Mouse (Mus musculus): ENCODE measurements around the gene Eif2d.
"Not testable (repeated sequence)": the region's sequence is repeated elsewhere in the genome, so short reads cannot be mapped to it uniquely, and the experiment has no call there.

Eif2d gene

DNA sequence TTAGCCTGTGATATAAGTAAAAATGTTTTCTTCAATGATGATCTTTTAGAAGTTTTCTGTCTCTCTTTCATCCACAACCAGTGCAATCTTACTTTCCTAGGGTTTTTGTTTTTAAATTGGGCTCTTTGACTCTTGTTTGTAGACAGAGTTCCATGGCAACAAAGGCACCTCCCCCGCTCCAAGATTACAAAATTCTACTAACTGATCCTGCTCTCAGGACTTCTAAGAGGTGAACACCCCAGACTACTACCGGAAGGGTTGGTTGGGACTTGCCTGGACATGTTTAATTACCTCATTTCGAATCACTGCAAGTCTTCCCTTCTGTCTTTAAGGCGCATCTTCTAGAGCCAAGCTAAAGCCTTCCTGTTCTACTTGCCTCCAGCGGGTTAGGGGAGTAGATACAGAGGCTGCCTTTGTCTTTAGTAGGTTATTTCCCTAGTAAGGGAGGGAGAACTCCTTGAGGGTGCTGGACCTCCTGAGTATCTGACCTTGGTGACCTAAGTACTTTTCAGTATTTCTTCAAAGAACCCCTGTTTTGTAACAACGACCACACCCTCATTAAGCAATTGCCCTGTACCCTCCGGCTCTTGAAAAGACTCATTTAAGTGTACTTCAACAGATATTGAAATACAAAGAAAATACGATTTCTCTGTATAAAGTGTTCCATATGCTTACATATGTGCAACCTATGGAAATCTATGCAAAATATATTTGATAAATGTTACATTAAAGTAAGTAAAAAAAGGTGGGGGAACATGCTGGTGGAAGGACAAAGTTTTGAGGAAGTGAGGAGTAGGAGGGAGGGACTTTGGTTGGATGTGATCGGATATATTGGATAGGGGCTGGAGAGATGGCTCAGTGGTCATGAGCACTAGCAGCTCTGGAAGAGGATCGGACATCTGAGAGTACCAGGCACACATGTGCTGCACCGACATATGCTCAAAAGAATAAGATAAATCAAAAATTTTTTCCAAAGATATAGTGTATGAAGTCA, 13.6 kb upstream of the Eif2d start:
- no peak for DNase-seq (ENCODE audit: low spot score in 2 of 2)

DNA sequence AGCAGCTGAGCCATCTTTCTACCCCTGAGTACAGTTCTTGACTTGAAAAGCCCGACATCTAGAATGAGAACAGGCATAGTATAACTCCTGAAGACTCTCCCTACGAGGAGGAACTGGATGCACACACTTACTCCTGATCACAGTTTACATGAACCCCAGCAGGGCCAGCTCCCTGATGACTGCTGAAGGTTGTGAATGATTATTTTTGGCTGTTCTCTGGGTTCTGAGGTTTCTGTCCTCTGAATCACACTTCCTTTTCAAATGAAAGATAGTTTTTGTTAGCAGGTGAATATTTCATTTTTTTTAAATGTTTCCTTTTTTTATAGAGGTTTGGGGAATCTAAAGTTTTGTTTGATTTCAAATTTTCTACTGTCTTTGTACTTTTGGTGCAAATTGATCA, 11.5 kb upstream of the Eif2d start:
- no peak for DNase-seq (ENCODE audit: low spot score in 2 of 2)

DNA sequence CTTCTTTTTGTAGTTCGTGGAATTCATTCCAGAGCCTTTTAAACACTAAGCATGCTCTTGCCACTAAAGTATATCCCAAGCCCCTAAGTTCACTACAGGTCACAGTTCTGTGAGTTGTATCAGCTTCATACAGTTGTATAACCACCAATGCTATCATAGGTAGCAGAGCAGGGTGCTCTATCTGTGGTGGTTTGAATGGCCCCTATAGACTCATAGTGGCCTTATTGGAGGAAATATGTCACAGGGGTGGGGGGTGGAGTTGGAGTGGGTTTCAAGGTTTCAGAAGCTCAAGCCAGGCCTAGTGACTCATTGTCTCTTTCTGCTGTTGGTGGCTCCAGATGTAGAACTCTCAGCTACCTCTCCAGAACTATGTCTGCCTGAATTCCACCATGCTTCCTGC, 10.5 kb upstream of the Eif2d start:
- DNase-seq (ENCODE audit: low spot score in 2 of 2), result no peak

DNA sequence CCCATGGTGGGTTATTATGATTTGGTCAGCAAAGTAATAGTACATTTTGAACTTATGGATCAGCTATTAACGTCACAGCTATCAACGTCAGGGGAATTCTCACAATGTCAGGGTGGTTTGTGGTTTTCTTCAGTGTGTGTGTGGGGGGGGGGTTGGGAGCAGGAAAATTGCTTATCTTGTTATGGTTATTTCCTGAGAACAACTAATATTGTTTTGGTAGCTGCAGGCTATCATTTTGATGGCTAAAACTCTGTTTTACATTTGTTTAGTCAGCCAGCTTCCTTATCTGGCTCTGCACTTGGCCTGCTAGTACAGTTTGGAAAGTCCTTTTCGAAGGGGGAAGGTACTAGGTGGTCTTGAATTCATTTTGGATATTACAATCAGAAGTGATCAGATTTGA, 7.8 kb upstream of the Eif2d start:
- not testable (repeated sequence) for DNase-seq (ENCODE audit: low spot score in 2 of 2)

DNA sequence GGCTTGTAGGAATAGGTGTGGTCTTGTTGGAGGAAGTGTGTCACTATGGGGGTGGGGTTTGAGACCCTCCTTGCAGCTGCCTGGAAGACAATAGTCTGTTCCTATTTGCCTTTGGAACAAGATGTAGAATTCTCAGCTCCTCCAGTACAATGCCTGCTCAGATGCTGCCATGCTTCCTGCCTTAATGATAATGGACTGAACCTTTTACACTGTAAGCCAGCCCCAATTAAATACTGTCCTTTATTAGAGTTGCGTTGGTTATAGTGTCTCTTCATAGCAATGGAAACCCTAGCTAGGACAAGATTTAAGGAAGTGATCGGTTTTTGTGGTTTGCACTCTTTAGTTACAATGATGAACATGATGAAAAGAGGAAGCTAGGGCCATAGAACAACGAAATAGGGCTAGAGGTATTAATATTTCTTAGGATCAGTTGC, 6.8 kb upstream of the Eif2d start:
- DNase-seq (ENCODE audit: low spot score in 2 of 2), result no peak

DNA sequence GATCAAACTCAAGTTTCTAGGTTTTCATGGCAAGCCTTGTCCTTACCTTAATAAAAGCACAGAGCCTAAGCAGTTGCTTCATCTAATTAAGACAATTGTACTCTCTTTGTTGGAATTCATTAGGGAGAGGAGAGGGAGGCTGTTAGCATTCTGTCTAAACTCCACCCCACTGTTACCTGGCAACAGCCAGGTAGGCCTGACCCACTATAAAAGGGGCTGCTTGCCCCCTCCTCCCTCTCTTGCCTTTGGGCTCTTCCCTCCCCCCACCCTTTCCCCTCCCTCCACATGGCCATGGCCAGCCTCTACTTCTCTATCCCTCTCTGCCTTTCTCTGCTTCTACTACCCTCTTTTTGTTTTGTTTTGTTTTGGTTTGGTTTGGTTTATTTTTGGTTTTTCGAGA, 3.5 kb upstream of the Eif2d start:
- no peak for DNase-seq (ENCODE audit: low spot score in 2 of 2)

DNA sequence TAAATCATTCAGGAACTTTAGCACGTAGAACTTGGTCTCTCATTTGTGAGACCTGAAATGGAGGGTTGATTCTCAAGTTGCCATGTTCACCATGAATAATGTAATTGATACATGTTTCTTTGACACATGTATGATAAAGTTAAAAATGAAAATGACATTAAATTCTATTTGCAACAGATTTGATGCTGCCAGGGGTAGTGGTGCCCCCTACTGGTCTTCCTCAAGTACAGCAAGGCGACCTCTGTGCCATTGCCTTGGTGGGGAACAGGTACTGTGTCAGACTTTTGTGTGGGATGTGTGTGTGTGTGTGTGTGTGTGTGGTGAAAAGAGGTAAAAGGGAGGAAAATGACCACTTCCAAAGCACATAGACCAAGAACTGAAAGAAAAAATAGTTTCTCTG, 2.5 kb downstream of the Eif2d start:
- DNase-seq (ENCODE audit: low spot score in 2 of 2), result peak in 1 of 2 experiments; percentile 44

DNA sequence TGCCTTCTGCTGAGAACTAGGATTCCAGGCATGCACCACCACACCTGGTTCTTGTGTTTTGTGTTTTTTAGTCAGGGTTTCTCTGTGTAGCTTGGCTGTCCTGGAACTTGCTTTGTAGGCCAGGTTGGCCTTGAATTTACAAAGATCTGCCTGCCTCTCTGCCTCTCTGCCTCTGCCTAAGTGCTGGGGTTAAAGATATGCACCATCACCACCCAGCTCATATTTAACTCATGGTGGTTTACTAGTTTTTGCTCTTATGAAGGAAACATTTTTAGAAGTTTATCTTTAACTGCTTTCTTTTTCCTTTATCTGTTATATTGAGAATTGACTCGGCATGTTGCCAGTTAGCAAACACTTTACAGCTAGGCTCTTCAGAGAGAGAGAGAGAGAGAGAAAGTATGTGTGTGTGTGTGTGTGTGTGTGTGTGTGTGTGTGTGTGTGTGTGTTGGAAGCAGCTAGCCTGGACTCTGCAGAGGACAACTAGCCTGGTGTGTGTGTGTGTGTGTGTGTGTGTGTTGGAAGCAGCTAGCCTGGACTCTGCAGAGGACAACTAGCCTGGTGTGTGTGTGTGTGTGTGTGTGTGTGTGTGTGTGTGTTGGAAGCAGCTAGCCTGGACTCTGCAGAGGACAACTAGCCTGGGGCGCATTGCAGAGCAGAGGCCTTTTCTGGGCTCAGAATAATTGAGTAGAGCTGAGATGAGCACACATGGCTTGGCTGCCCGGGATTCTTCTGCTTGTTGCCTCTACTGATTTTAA, 6.8 kb downstream of the Eif2d start:
- DNase-seq (ENCODE audit: low spot score in 2 of 2), result not testable (repeated sequence)

DNA sequence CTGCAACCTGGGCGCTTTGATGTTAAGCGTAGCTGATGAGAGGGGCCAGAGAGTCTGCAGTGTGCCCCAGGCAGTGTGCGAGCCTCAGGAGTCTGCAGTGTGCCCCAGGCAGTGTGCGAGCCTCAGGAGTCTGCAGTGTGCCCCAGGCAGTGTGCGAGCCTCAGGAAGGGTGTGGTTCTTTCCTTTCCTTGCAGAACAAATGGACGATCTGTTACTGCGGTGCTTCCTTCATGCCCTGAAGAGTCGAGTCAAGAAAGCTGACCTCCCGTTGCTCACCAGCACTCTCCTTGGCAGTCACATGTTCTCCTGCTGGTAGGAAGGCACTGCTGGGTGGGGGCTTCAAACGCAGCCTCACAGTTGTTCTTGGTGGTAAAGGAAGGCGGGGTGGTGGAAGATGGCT, 8.1 kb downstream of the Eif2d start:
- no peak for DNase-seq (ENCODE audit: low spot score in 2 of 2)

DNA sequence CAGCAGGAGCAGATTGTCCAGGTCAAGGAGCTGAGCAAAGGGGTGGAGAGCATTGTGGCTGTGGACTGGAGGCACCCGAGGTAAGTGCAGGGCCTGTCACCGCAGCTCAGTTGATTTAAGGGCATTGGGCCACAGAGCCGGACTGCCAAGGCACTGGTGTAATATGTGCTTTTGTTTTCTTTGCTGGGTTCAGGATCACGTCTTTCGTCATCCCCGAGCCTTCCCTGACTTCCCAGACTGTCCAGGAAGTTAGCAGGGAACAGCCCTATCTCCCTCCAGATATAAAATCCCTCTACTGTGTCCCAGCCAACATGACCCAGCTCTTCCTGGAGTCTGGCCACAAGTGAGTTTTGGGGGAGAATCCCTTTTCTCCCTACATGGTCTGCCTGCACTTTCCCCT, 11.4 kb downstream of the Eif2d start:
- no peak for DNase-seq (ENCODE audit: low spot score in 2 of 2)

DNA sequence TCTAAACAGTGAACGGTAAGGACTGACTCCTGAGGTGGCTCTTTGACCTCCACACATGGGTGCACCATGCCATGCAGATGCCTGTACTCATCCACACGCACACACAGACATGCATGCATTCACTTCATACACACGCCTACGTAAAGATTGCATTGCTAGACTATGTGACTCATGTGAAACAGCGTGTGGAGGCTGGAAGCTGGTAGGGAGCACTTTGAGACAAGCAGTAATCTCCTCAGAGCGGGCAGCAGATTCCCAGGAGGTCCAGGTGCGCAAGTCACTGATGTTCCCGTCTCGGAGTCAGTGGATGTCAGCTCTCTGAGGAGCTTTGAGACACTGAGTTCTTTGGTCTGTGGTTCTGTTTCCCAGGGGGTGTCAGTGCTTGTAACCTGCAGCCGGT, 14.6 kb downstream of the Eif2d start:
- DNase-seq (ENCODE audit: low spot score in 2 of 2), result peak; percentile 46 to 62

DNA sequence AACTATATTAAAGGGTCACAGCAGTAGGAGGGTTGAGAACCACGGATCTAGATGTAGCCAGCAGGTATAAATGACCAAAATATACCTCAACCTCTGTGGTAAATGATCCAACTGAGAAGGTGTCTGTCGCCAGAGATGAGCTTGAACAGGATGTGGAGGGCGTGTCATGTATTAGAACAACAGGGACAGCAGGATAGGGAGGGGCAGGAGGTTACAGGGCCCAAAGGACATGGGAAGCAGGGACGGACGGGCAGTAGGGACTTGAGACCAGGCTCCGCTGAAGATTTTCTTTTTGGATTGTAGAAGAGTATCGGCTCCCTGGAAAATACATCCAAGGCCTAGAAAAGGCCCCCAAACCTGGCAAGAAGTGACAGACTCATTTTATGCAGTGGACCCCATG, 20.0 kb downstream of the Eif2d start:
- DNase-seq (ENCODE audit: low spot score in 2 of 2), result no peak

DNA sequence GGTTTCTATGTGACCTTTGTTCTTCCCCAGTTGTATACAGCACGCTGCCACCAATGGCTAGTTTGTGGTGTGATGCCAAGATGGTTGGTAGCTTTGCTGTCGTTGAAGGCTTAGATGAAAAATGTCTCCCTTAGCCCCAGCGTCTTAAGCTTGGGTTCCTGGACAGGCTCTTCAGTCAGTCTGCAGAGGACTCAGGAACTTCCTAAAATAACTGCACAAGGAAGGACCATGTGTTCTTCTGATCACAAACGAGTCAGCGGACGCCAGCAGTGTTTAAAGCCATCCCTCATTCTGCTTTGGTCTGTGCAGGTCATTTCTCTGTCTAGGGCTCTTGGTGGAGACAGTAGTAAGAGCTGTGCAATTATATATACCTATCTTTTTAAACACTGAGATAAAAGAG, 20.8 kb downstream of the Eif2d start:
- no peak for DNase-seq (ENCODE audit: low spot score in 2 of 2)

DNA sequence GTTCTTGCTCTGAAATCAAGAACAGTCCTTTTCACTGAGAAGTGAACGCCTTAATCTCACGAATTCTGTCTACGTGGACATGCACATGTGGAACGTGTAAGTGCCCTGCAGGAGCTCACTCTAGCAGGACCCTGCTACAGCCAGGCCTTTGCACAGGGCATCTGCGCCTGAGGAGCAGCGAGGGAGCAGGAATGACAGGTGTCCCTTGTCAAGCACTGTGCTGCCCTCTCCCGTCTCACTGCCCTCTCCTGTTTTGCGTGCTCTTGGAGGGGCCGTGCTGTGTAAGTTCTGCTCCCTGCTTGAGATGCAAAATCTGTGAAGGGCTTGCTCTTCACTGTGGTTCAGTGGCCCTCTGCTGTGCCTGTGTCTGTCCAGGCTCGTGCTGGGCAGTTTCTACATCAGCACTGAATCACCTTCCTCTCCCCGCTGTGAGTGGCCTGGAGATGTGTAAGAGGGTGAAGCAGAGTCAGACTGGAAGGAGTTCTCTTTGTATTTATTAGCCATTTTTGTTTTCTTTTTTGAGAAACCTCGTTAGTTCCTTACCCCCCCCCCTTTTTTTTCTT, 21.4 kb downstream of the Eif2d start:
- DNase-seq (ENCODE audit: low spot score in 2 of 2), result no peak

DNA sequence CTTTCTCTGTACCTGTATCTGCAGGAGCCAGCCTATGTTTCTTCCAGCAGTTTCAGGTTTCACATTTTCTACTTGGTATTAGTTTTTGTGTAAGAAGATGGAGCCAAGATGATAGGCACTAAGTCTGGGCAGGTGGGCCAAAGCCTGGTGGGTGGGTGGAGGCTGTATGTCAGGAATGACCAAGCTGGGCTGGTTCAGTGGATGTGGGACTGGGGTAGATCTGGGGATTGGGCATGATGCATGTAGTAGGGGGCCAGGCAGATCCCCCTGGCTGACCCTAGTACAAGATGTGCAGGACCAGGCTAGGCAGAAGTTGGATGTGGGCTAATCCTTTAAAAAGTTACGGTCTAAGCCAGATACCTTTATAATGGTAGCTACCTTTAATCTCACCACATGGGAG, 22.2 kb downstream of the Eif2d start:
- no peak for DNase-seq (ENCODE audit: low spot score in 2 of 2)

DNA sequence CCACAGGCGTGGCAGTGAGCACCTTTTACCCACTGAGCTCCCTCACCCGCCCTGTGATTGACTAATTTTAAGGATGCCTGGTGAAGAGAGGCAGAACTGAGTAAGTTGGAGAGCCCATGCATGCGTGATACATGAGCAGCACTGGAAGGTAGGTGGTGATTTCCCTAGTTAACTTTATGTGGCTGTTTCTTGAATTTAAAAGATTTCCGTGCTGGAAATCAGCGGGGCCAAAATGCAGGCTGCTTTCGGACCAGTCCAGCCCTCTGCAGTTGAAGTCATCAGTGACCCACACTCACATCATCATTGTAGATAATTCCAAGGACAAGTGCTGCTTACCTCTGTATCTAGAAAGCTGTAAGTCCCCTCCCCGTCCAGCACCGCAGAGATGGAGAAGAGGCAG, 22.8 kb downstream of the Eif2d start:
- DNase-seq (ENCODE audit: low spot score in 2 of 2), result no peak

DNA sequence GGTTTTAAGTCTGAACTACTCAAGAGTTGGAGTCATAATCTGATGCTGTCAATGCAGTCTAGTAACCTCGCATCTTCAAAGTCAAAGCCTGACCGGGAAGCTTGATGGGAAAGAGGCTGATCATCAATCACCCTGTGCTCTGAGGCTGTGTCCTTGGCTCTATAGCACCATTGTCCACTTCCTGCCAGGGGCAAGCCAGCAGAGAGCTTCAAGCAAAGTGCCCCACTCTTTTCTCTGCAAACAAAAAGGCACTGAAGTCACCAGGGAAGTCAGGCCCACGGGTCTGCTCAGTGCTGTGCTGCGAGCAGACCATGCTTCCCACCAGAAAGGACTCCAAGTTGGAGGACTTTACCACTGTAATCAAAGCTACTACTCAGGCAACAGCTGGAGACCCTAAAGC, 24.3 kb downstream of the Eif2d start:
- DNase-seq (ENCODE audit: low spot score in 2 of 2), result no peak

DNA sequence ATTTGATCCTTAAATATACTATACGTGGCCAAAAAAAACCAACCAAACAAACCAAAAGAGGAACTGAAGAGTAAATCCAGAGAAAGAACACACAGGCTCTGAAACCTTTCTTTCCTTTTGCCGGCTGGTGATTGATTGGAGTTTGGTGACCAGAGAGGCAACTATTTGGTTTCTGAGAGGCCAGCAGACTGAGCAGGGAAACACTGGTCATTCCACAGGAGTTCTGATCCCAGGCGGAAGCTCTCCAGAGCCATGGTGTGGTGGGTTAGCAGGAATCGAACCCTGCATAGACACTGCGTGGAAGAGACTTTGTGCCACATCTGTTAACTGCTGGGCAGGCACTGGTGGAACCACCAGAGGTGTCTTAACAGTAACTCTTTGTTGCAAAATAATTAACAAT, 25.1 kb downstream of the Eif2d start:
- DNase-seq (ENCODE audit: low spot score in 2 of 2), result no peak

DNA sequence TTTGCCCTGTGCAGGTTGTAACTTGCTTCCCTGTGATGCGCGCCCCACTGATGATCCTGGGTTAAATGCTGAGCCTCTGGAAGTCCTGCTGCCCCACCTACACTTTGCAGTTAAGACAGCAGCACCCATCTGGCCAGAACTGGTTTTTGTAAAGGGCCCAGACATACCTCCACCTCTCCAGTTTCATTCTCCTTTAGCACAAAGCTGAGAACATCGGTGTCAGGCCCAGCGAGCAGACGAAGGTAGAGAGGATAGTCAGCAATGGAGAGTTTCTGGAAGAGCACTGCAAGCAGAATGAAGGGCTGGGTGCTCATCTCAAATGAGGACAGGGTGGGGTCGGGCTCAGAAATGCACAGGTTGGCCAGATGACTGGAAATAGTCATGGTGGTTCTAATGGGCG, 27.4 kb downstream of the Eif2d start:
- DNase-seq (ENCODE audit: low spot score in 2 of 2), result no peak

DNA sequence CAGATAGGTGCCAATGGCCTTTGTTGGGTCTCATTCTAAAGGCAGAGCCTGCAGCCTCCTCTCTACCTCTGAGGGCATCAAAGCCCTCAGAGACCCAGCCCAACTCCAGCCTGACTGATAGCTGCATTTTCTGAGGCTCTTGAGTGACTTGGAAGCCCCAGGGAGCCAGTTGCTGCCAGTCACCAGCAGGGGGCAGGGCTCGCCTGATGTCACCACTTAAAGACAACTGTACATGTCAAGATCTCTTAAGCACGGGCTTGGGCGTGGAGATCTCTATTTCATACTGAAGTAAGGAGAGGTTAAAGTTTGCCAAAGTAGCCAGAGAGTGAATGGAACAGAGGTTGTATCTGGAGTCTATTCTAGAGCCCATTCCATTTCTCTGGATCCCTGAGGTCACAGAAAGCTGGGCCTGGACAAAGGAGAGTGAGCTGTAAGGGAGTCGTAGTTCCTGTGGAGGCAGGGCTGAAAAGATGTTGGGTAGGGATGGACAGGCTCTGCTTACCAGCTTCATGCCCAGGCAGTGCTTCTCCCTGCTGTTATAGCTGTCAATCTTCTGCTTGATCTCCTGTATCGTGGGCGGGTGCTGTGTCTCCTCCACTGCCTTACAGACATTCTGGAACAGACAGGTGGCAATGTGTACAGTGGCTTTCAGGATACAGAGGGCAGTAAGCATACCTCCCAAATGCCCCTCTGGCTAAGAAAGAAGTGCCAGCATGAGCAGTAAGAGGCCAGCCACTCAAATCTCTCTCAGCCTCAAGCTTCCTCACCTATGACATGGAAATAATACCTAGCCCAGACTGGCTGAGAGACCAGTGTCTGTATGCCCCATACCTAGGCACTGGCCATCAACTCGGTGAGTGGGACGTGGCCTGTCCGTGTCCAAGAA, 28.9 kb downstream of the Eif2d start:
- DNase-seq (ENCODE audit: low spot score in 2 of 2), result peak; percentile 81

DNA sequence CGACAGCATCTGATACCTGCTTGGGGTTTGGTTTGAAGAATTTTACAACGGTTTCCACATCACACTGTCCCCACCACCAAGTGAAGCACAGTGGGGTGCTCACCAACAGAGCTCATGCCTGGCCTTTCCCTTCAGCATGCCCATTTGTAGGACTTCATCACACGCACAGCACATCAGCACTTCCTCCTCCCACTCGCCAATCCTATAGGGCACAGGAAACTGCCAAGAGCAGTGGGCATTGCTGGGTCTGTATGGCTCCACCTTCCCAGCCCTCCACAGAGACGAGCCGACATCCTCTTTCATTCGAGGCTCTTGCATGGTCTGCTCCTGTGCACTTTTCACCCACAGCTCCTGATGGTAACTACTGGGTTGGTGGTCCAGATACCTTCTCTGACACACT, 30.2 kb downstream of the Eif2d start:
- no peak for DNase-seq (ENCODE audit: low spot score in 2 of 2)

Measured in right cerebral cortex, adult 2 months (tissue).